Mouse (Mus musculus): Measurements from ENCODE around the gene Faxc. TPM values are rescaled to one million over a fixed set of nuclear protein-coding genes. Genes with fewer than 3 reads are reported as not detected.

Faxc gene
- polyA plus RNA-seq, 1 experiment from 2014 or later: 26.9 TPM

DNA sequence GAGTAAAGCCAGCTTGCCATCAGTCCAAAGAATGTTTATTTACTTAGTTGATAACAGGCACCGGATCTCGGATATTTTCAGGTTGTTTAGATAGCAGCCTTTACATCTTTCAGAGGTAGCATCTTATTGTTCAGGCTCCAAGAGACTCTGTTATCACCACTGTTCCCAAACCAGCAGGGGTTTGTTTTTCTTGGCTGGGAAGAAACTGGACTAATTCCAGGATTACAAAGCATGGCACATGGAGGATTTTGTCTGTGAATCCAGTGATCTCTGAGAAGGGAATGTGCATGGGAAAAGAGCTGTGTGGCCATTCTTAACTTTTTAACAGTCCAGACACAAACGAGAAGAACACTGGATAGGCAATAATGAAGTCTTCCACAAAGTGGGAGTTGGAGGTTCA lies 43.0 kb downstream of the Faxc start:
- H3K9ac ChIP-seq: no peak overlapping the region
- WGBS: 62% methylated on average over 3 of the region's 3 CpGs
- H3K27me3 ChIP-seq: no peaks in the 10 kb centered on the region
- H3K4me3 ChIP-seq: no peak overlapping the region
- ATAC-seq (ENCODE audit: low FRiP score): no peak
- no peaks in the 10 kb centered on the region for H3K4me1 ChIP-seq
- H3K27ac ChIP-seq: no peak overlapping the region
- H3K9me3 ChIP-seq (replicated peaks): no peaks in the 10 kb centered on the region
- peaks cover 9% of the 10 kb centered on the region; the same call in 1 of the 2 replicates for H3K36me3 ChIP-seq
- H3K4me2 ChIP-seq (replicated peaks): no peak overlapping the region

GRCm38 (mm10) chr4:21980471-21980870 lies 49.3 kb downstream of the Faxc start:
- Histone ChIP-seq H3K27me3 (no peaks in the 10 kb centered on the region), H3K4me2 (replicated peaks) (no peak overlapping the region), H3K9me3 (replicated peaks) (no peaks in the 10 kb centered on the region), H3K9ac (no peak overlapping the region), H3K36me3 (peaks cover 15% of the 10 kb centered on the region), H3K4me3 (no peak overlapping the region), H3K4me1 (no peaks in the 10 kb centered on the region), H3K27ac (no peak overlapping the region)
- WGBS: 80% methylated on average over 4 of the region's 4 CpGs
- ATAC-seq (ENCODE audit: low FRiP score): no peak

DNA sequence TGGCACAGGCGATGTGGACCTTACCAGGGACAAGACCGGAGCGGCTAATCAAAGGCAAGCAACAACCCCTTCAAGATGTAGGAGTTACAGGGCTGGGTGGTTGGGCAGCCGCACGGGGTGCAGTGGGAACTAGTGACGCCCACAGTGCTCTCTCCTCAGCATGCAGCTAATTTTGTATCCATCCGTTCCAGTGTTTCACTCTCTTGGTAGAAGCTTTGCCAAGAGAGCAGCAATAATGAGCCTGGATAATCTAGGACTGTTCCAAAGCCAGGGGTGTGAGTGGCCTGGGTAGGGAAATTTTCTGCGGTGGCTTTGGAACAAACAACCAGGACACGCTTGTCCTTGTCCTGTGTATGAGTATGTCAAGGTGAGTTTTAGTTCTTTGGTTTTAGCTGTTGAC lies 51.3 kb downstream of the Faxc start:
- Histone ChIP-seq H3K9ac (no peak overlapping the region), H3K36me3 (peaks cover 21% of the 10 kb centered on the region), H3K27me3 (no peaks in the 10 kb centered on the region), H3K9me3 (replicated peaks) (no peaks in the 10 kb centered on the region), H3K27ac (no peak overlapping the region), H3K4me3 (no peak overlapping the region), H3K4me2 (replicated peaks) (no peak overlapping the region), H3K4me1 (no peaks in the 10 kb centered on the region)
- no peak for ATAC-seq (ENCODE audit: low FRiP score)
- 95% methylated on average over 9 of the region's 9 CpGs for WGBS

DNA sequence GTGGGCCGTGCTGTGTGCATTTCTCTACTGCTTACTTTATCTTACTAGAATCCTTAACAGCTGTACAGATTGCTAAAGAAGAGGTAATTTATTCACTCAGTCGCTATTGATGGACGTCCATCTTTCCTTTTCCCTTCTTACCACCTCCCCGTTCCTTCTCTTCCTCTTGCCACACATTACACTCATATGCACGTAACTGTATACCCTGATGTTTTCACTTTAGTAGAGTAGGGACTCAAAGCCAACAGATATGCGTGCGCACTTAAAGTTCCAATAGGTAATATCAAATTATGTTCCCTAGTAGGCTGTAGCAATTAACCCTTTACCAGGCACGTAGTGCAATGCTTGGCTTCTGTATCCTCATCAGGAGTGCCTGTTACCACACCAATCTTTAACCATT lies 55.7 kb downstream of the Faxc start:
- ATAC-seq (ENCODE audit: low FRiP score): no peak
- Histone ChIP-seq H3K4me3 (no peak overlapping the region), H3K9ac (no peak overlapping the region), H3K9me3 (replicated peaks) (no peaks in the 10 kb centered on the region), H3K4me1 (no peaks in the 10 kb centered on the region), H3K27me3 (no peaks in the 10 kb centered on the region), H3K4me2 (replicated peaks) (no peak overlapping the region), H3K27ac (no peak overlapping the region), H3K36me3 (peaks cover 17% of the 10 kb centered on the region)
- 78% methylated on average over 8 of the region's 8 CpGs for WGBS

GRCm38 (mm10) chr4:21987460-21987859 lies 56.3 kb downstream of the Faxc start:
- Histone ChIP-seq H3K27ac (no peak overlapping the region), H3K9me3 (replicated peaks) (no peaks in the 10 kb centered on the region), H3K4me2 (replicated peaks) (no peak overlapping the region), H3K36me3 (peaks cover 14% of the 10 kb centered on the region), H3K9ac (no peak overlapping the region), H3K4me3 (no peak overlapping the region), H3K4me1 (no peaks in the 10 kb centered on the region), H3K27me3 (no peaks in the 10 kb centered on the region)
- WGBS: 84% methylated on average over 10 of the region's 10 CpGs
- no peak for ATAC-seq (ENCODE audit: low FRiP score)

GRCm38 (mm10) chr4:21989571-21990091 lies 58.5 kb downstream of the Faxc start:
- Histone ChIP-seq H3K27ac (no peak overlapping the region), H3K9me3 (replicated peaks) (no peaks in the 10 kb centered on the region), H3K4me1 (no peaks in the 10 kb centered on the region), H3K36me3 (peaks cover 30% of the 10 kb centered on the region), H3K4me3 (no peak overlapping the region), H3K27me3 (no peaks in the 10 kb centered on the region), H3K4me2 (replicated peaks) (no peak overlapping the region), H3K9ac (no peak overlapping the region)
- ATAC-seq (ENCODE audit: low FRiP score): no peak
- WGBS: 95% methylated on average over 3 of the region's 3 CpGs

- H3K4me1 ChIP-seq: no peaks in the 10 kb centered on the region
- H3K27me3 ChIP-seq: no peaks in the 10 kb centered on the region
- WGBS: 54% methylated on average over 3 of the region's 3 CpGs
- H3K36me3 ChIP-seq: peaks cover 30% of the 10 kb centered on the region
- H3K9ac ChIP-seq: no peak overlapping the region
- ATAC-seq (ENCODE audit: low FRiP score): peak; percentile 50; the same call in 1 of the 2 replicates
- H3K4me3 ChIP-seq: no peak overlapping the region
- H3K9me3 ChIP-seq (replicated peaks): no peaks in the 10 kb centered on the region
- H3K27ac ChIP-seq: no peak overlapping the region
- no peak overlapping the region for H3K4me2 ChIP-seq (replicated peaks)
Observed at GRCm38 (mm10) chr4:21990580-21991235, 59.6 kb downstream of the Faxc start.

DNA sequence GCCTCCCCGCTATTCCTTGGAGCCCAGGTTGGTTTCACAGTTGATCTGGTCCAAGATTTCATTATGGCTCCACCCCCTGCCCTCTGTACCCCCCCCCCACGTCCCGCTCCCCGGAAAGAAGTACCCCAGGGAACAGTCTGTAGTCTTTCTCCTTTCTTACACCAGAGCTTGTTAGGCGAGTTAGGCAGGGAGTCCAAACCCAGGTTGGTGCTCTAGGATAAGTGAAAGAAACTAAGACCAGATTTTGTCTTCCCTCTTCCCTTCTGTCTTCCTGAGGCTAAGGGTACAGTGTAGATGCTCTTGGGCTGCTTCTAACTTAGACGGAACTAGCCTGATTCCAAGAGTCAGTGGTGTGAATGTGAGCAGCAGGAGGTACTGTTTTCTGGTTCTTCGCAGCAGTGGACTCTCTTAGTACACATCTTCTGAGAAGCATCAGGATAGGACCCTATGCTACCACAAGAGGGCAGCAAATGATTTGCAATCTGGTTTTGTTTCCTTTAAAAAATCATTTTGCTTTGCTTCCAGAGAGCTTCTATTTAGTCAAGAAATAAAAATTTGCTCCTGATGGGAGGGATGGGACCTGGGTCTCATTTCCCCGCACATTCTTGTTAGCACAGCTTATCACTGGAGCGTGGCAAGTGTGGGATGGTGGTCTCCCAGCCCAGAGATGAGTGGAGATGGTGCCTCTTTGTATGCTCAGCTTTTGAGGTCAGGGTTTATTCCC lies 86.7 kb downstream of the Faxc start:
- Histone ChIP-seq H3K4me1 (peaks cover 5% of the 10 kb centered on the region; the same call in 1 of the 2 replicates), H3K4me3 (no peak overlapping the region), H3K9ac (no peak overlapping the region), H3K27me3 (no peaks in the 10 kb centered on the region), H3K27ac (0 out of 2 replicates have a peak overlapping the region, but pooled peaks have one; percentile 40), H3K9me3 (replicated peaks) (no peaks in the 10 kb centered on the region), H3K4me2 (replicated peaks) (peak overlapping the region; percentile 17; the same call in 1 of the 2 replicates), H3K36me3 (no peaks in the 10 kb centered on the region)
- peak; percentile 74 for ATAC-seq (ENCODE audit: low FRiP score)
- WGBS: 12% methylated on average over 9 of the region's 9 CpGs

DNA sequence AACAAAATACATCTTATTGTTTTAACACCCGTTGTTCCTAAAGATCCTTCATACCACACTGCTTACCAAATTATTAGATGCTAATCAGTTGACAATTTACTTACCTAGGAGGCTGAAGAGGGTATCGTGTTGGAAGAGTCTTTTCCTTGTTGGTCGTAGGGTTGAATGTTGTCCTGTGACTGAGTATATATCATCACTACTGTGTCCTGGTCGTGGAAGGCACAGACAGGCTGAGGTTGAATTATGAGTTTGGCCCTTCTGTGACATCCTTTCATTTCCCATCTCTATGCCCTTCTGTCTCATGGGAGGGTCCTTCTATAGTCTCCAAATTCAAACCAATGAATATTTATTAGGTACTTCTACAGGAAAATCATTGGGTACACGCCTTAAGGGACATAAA lies 87.3 kb downstream of the Faxc start:
- 41% methylated on average over 5 of the region's 5 CpGs for WGBS
- H3K9ac ChIP-seq: no peak overlapping the region
- peak overlapping the region; percentile 17; the same call in 1 of the 2 replicates for H3K4me2 ChIP-seq (replicated peaks)
- 0 out of 2 replicates have a peak overlapping the region, but pooled peaks have one; percentile 40 for H3K27ac ChIP-seq
- H3K9me3 ChIP-seq (replicated peaks): no peaks in the 10 kb centered on the region
- ATAC-seq (ENCODE audit: low FRiP score): peak; percentile 33
- H3K36me3 ChIP-seq: no peaks in the 10 kb centered on the region
- H3K4me3 ChIP-seq: no peak overlapping the region
- peaks cover 5% of the 10 kb centered on the region; the same call in 1 of the 2 replicates for H3K4me1 ChIP-seq
- no peaks in the 10 kb centered on the region for H3K27me3 ChIP-seq

- peak; percentile 58; the same call in 1 of the 2 replicates for ATAC-seq (ENCODE audit: low FRiP score)
- H3K4me2 ChIP-seq (replicated peaks): no peak overlapping the region
- no peaks in the 10 kb centered on the region for H3K36me3 ChIP-seq
- H3K27me3 ChIP-seq: no peaks in the 10 kb centered on the region
- no peak overlapping the region for H3K4me3 ChIP-seq
- no peaks in the 10 kb centered on the region for H3K9me3 ChIP-seq (replicated peaks)
- no peak overlapping the region for H3K27ac ChIP-seq
- 58% methylated on average over 2 of the region's 2 CpGs for WGBS
- H3K4me1 ChIP-seq: no peaks in the 10 kb centered on the region
- no peak overlapping the region for H3K9ac ChIP-seq
Observed at GRCm38 (mm10) chr4:22029951-22030350, 98.8 kb downstream of the Faxc start.
